Mouse (Mus musculus): ENCODE measurements around the gene Simc1. TPM values are rescaled to one million over a fixed set of nuclear protein-coding genes. Genes with fewer than 3 reads are reported as not detected.
A peak's percentile ranks its signal among the peaks of the same experiment; 100 is the strongest.
"Not testable (repeated sequence)": the region's sequence is repeated elsewhere in the genome, so short reads cannot be mapped to it uniquely, and the experiment has no call there.

Gene Simc1
- total and polyA plus RNA-seq, 2 experiments from 2014 or later = 9.5 to 17.1 TPM

DNA sequence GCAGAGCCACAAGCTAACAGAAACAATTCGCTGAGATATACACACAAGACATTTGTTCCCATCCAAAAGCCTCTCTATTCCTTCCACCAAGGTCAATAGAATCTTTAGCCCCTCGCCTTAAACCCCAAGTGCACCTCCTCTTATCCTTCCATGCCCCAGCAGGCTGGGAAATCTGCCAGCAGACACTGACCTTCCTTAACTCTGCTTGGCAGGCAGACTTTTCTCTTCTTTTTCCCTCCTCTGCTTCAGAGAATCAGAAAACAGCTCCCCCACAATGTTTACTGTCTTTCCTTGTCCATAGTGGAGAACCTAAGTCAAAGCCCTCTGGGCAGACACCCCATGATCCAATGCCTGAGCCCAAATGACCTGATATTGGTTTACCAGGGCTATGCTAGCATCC is 28.6 kb upstream of the Simc1 start:
- DNase-seq (ENCODE audit: low spot score) (no peak), ATAC-seq (no peak)
- H3K36me3 ChIP-seq (ENCODE audit: insufficient read depth, low read length) = no peaks in the 10 kb centered on the region
- no peak for TF ChIP-seq CTCF (IDR thresholded peaks at IDR 0.05; ENCODE audit: low read depth)
- H3K9me3 ChIP-seq (ENCODE audit: low read length) = no peaks in the 10 kb centered on the region
- H3K4me2 ChIP-seq (ENCODE audit: low read depth, low read length) = no peak overlapping the region
- H3K27me3 ChIP-seq (ENCODE audit: insufficient read depth, low read length) = no peaks in the 10 kb centered on the region
- no peak overlapping the region for H3K9ac ChIP-seq (replicated peaks; ENCODE audit: low read length)
- no peak overlapping the region for H3K4me3 ChIP-seq (ENCODE audit: low read length)
- no peak overlapping the region for H3K27ac ChIP-seq
- no peaks in the 10 kb centered on the region for H3K4me1 ChIP-seq (ENCODE audit: insufficient read depth, low read length)
- 49% methylated on average over 2 of the region's 2 CpGs for WGBS

DNA sequence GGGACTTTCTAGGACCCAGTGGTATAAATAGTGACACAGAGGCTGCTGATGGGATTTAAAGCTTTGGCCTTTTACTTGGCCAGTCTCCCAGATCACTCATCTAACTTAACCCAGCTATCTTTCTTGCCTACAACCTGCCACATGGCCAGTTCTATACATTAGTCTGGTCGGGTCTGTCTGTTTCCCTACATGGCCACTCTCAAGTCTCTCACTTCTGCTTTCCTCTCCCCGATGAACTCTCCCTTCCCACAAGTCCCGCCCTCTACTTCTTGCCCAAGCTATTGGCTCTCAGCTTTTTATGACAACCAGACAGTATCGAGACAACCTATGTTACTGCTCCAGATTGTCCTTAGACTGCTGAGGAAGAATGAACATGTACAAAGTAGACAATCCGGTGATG is 27.9 kb upstream of the Simc1 start:
- H3K27ac ChIP-seq = no peak overlapping the region
- DNase-seq (ENCODE audit: low spot score) (no peak), ATAC-seq (no peak)
- 78% methylated on average over 5 of the region's 5 CpGs for WGBS
- H3K4me2 ChIP-seq (ENCODE audit: low read depth, low read length) = no peak overlapping the region
- no peaks in the 10 kb centered on the region for H3K36me3 ChIP-seq (ENCODE audit: insufficient read depth, low read length)
- no peak overlapping the region for H3K9ac ChIP-seq (replicated peaks; ENCODE audit: low read length)
- no peaks in the 10 kb centered on the region for H3K9me3 ChIP-seq (ENCODE audit: low read length)
- H3K27me3 ChIP-seq (ENCODE audit: insufficient read depth, low read length) = no peaks in the 10 kb centered on the region
- H3K4me1 ChIP-seq (ENCODE audit: insufficient read depth, low read length) = no peaks in the 10 kb centered on the region
- no peak for TF ChIP-seq CTCF (IDR thresholded peaks at IDR 0.05; ENCODE audit: low read depth)
- H3K4me3 ChIP-seq (ENCODE audit: low read length) = no peak overlapping the region

DNA sequence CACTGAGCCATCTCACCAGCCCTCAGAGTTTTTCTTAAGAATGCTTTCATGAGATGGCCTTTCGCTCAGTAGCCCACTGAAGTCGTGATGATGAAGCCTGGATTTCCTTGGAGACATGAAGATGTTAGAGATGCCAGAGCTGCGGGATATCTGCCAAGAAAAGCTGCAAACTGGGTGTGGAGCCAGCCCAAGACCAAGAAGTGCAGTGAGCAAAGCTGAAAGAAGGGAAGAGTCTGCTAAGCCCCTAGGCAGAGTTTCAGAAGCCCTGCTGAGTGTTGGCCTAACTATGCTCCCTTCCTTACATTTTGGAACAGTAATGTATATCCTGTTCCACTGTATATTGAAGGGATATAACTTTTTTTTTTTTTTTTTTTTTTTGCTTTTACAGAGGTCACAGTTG is 24.3 kb upstream of the Simc1 start:
- WGBS = 39% methylated on average over 3 of the region's 3 CpGs
- ATAC-seq (no peak), DNase-seq (ENCODE audit: low spot score) (peak; percentile 63)
- no peaks in the 10 kb centered on the region for H3K36me3 ChIP-seq (ENCODE audit: insufficient read depth, low read length)
- TF ChIP-seq CTCF (IDR thresholded peaks at IDR 0.05; ENCODE audit: low read depth) = no peak
- no peak overlapping the region for H3K4me2 ChIP-seq (ENCODE audit: low read depth, low read length)
- H3K27ac ChIP-seq = no peak overlapping the region
- no peaks in the 10 kb centered on the region for H3K9me3 ChIP-seq (ENCODE audit: low read length)
- H3K4me3 ChIP-seq (ENCODE audit: low read length) = no peak overlapping the region
- H3K27me3 ChIP-seq (ENCODE audit: insufficient read depth, low read length) = no peaks in the 10 kb centered on the region
- H3K9ac ChIP-seq (replicated peaks; ENCODE audit: low read length) = no peak overlapping the region
- no peaks in the 10 kb centered on the region for H3K4me1 ChIP-seq (ENCODE audit: insufficient read depth, low read length)

DNA sequence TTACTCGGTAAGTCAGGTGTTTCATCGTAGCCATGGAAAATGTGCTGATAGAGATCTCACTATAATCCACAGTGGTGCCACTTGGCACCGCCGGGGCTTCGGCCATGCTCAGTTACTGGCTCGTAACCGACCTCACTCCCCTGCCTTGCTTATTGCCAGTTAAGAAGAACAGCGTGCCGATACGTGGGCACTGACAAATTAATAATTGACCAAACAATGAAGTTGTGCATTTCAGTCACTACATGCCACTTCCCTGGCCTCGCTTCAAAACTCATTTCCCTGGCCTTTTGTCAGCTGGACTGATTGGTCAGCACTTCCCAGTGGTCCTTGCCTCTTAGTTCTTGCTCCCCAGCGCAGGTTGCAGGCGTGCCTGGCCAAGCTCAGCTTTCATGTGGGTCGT is 22.1 kb upstream of the Simc1 start:
- DNase-seq (ENCODE audit: low spot score) = no peak
- no peak for ATAC-seq

DNA sequence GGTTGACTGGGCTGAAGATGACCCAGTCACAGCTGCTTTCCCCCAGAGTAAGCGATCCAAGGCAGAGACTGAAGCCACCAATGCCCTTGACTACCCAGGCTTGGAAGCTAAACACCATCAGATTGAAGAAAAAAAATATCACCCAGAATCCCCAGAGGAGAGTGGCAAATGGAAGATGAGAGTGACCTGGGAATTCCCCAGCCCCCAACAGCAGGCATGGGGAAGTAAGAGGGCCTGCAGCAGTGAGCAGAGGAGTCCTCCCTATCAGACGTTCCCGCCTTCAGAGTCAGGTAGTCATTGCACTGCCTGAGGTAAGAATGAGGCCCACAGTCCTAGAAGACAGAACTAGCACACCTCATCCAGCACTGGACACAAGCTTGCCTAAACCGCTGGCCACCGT is 13.2 kb upstream of the Simc1 start:
- no peak for ATAC-seq
- 76% methylated on average over 5 of the region's 5 CpGs for WGBS

More for the DNA sequence above, 22.1 kb upstream of the Simc1 start:
- H3K27me3 ChIP-seq (ENCODE audit: insufficient read depth, low read length) = no peaks in the 10 kb centered on the region
- H3K9me3 ChIP-seq (ENCODE audit: low read length) = no peaks in the 10 kb centered on the region
- no peaks in the 10 kb centered on the region for H3K4me1 ChIP-seq (ENCODE audit: insufficient read depth, low read length)
- no peak overlapping the region for H3K9ac ChIP-seq (replicated peaks; ENCODE audit: low read length)
- no peak overlapping the region for H3K4me3 ChIP-seq (ENCODE audit: low read length)
- no peak overlapping the region for H3K27ac ChIP-seq
- no peak overlapping the region for H3K4me2 ChIP-seq (ENCODE audit: low read depth, low read length)
- H3K36me3 ChIP-seq (ENCODE audit: insufficient read depth, low read length) = no peaks in the 10 kb centered on the region
- TF ChIP-seq CTCF (IDR thresholded peaks at IDR 0.05; ENCODE audit: low read depth) = no peak
- WGBS = 77% methylated on average over 14 of the region's 14 CpGs

DNA sequence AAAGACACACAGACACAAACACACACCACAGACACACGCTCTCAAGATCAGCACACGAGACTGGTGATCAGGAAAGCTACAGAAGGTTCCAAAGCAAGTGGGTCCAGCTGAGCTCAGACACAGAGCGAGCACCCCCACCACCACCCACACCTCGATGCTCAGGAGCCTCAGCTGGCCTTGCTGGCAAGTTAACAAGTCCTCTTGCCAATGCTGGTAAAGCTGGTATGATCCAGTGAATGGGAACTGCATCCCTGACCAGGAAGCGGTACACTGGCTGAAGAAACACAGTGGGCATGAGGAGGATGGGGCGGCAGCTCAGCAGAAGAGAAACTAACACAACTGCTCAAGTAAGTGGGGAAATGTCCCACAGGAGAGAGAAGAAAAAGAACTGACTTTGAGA is 12.2 kb upstream of the Simc1 start:
- no peaks in the 10 kb centered on the region for H3K27me3 ChIP-seq (ENCODE audit: insufficient read depth, low read length)
- H3K4me3 ChIP-seq (ENCODE audit: low read length) = no peak overlapping the region
- TF ChIP-seq CTCF (IDR thresholded peaks at IDR 0.05; ENCODE audit: low read depth) = no peak
- no peak overlapping the region for H3K4me2 ChIP-seq (ENCODE audit: low read depth, low read length)
- no peaks in the 10 kb centered on the region for H3K9me3 ChIP-seq (ENCODE audit: low read length)
- no peak overlapping the region for H3K9ac ChIP-seq (replicated peaks; ENCODE audit: low read length)
- peak; percentile 25 for DNase-seq (ENCODE audit: low spot score)
- no peak overlapping the region for H3K27ac ChIP-seq
- WGBS = 68% methylated on average over 6 of the region's 6 CpGs
- ATAC-seq = no peak
- no peaks in the 10 kb centered on the region for H3K4me1 ChIP-seq (ENCODE audit: insufficient read depth, low read length)
- no peaks in the 10 kb centered on the region for H3K36me3 ChIP-seq (ENCODE audit: insufficient read depth, low read length)

More for the DNA sequence above, 13.2 kb upstream of the Simc1 start:
- no peak overlapping the region for H3K4me3 ChIP-seq (ENCODE audit: low read length)
- TF ChIP-seq CTCF (IDR thresholded peaks at IDR 0.05; ENCODE audit: low read depth) = no peak
- H3K27me3 ChIP-seq (ENCODE audit: insufficient read depth, low read length) = no peaks in the 10 kb centered on the region
- DNase-seq (ENCODE audit: low spot score) = no peak
- no peaks in the 10 kb centered on the region for H3K36me3 ChIP-seq (ENCODE audit: insufficient read depth, low read length)
- H3K4me1 ChIP-seq (ENCODE audit: insufficient read depth, low read length) = no peaks in the 10 kb centered on the region
- no peak overlapping the region for H3K4me2 ChIP-seq (ENCODE audit: low read depth, low read length)
- H3K27ac ChIP-seq = no peak overlapping the region
- no peak overlapping the region for H3K9ac ChIP-seq (replicated peaks; ENCODE audit: low read length)
- no peaks in the 10 kb centered on the region for H3K9me3 ChIP-seq (ENCODE audit: low read length)

DNA sequence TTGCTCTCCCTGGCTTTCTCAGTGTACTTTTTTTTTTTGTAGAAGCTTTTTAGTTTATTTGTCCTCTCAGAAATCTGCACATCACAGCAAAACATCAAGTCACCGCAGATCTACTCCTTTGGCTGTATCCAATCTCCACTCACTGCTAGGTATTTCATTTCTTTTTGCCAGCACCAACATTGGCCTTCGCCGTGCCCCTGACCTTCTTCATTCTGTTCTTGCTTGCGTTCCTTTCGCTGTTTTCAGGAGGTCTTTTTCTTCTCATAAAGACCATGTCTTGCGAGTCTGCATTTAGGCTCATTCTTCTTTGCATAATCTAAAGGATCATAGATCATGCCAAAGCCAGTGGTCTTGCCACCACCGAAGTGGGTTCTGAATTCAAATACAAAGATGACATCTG is 4.0 kb upstream of the Simc1 start:
- H3K36me3 ChIP-seq (ENCODE audit: insufficient read depth, low read length); H3K27ac ChIP-seq; H3K9me3 ChIP-seq (ENCODE audit: low read length); H3K4me1 ChIP-seq (ENCODE audit: insufficient read depth, low read length); H3K4me3 ChIP-seq (ENCODE audit: low read length); ATAC-seq; H3K9ac ChIP-seq (replicated peaks; ENCODE audit: low read length); DNase-seq (ENCODE audit: low spot score); H3K27me3 ChIP-seq (ENCODE audit: insufficient read depth, low read length); H3K4me2 ChIP-seq (ENCODE audit: low read depth, low read length): not testable (repeated sequence)
- 91% methylated on average over 7 of the region's 7 CpGs for WGBS

Data from hindbrain, postnatal 0 days (tissue).